Mouse (Mus musculus): Measurements from ENCODE around the gene Hipk2.

Hipk2 gene

GRCm38 (mm10) chr6:38867291-38867690 is 8.7 kb downstream of the Hipk2 start:
- no peak for DNase-seq (ENCODE audit: extremely low read depth, low read depth, low spot score)

- DNase-seq (ENCODE audit: extremely low read depth, low read depth, low spot score), result no peak
Observed at GRCm38 (mm10) chr6:38866761-38867160, 9.2 kb downstream of the Hipk2 start.

GRCm38 (mm10) chr6:38866357-38866756 is 9.6 kb downstream of the Hipk2 start:
- no peak for DNase-seq (ENCODE audit: extremely low read depth, low read depth, low spot score)

DNA sequence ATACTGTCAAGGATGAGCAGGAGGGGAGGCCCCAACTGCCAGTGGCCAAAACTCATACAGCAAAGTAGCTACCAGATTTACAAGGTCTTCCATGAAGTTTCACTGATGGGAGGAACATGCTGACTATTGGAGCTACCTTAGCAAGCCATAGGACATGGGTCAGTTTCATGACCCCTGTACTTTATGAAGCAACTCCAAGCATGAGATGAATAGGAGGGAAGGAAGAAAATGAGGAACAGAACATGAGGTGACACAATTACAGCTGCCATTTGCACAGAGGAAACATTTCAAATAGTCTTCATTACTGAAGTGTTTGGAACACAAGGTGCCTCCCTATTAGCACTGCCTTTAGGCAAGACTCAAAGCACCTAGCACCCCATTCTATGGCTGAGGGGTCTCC is 10.2 kb downstream of the Hipk2 start:
- DNase-seq (ENCODE audit: extremely low read depth, low read depth, low spot score), result no peak

GRCm38 (mm10) chr6:38863595-38863994 is 12.4 kb downstream of the Hipk2 start:
- no peak for DNase-seq (ENCODE audit: extremely low read depth, low read depth, low spot score)

- DNase-seq (ENCODE audit: extremely low read depth, low read depth, low spot score), result no peak
Observed at GRCm38 (mm10) chr6:38860301-38860700, 15.7 kb downstream of the Hipk2 start.

DNA sequence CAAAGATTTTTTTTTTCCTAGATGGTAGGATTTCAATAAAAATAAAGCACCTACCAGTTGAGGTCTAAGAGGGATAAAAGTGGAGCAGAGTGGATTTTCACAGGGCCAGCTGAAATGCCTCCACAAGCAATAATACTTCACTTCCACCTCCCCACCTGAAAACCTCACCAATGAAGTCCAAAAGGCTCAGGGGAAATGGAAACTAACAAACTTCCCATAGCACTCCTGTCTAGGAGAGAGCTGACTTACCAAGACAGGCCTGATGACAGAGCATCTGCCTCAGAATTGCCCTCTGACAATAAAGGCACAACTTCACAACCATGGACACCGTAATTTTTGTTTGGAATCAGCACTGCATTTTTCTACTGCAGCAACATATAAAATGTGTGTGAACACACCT is 16.1 kb downstream of the Hipk2 start:
- DNase-seq (ENCODE audit: extremely low read depth, low read depth, low spot score), result no peak

- peak; percentile 89 for DNase-seq (ENCODE audit: extremely low read depth, low read depth, low spot score)
Observed at GRCm38 (mm10) chr6:38853561-38853992, 22.4 kb downstream of the Hipk2 start.

GRCm38 (mm10) chr6:38851740-38852139 is 24.2 kb downstream of the Hipk2 start:
- no peak for DNase-seq (ENCODE audit: extremely low read depth, low read depth, low spot score)

GRCm38 (mm10) chr6:38850715-38851259 is 25.2 kb downstream of the Hipk2 start:
- no peak for DNase-seq (ENCODE audit: extremely low read depth, low read depth, low spot score)

- no peak for DNase-seq (ENCODE audit: extremely low read depth, low read depth, low spot score)
Observed at GRCm38 (mm10) chr6:38847958-38848910, 27.7 kb downstream of the Hipk2 start.

DNA sequence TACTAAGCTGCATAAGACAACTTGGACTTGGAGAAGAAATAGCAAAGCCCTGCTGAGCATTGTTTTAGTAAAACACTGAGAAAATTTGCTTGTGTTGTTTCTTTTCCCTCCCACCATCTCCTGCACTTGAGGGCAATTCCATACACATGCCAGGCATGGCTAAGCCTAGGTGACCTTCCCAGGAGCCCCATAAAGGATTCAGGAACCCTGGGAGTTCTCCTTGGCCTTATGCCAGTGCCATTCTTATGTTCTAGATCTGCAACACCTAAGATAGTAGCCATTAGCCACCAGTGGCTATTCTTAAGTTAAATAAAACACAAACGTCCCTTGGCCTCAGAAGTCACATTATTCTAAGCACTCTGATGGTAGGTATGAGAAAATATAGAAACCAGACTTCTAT is 28.5 kb downstream of the Hipk2 start:
- no peak for DNase-seq (ENCODE audit: extremely low read depth, low read depth, low spot score)

- DNase-seq (ENCODE audit: extremely low read depth, low read depth, low spot score), result no peak
Observed at GRCm38 (mm10) chr6:38846330-38847195, 29.4 kb downstream of the Hipk2 start.

- DNase-seq (ENCODE audit: extremely low read depth, low read depth, low spot score), result no peak
Observed at GRCm38 (mm10) chr6:38845876-38846275, 30.1 kb downstream of the Hipk2 start.

DNA sequence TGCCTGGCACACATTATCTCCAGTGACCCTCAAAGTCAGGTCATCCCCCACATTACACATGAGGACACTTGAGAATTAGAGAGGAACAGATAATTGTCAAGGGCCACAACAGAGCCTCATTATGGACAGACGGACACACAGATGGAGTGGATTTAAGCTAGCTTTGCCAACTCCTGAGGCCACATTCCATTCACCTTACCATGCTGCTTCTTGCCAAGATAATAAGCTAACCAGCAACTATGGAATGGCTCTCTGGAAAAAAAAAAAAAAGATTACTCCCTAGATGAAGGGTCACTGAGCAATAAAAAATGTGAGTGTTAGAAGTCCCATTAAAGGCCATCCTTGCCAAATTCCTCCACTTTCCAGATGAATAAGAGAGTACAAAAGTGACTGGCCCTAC is 30.8 kb downstream of the Hipk2 start:
- no peak for DNase-seq (ENCODE audit: extremely low read depth, low read depth, low spot score)

GRCm38 (mm10) chr6:38841551-38841950 is 34.4 kb downstream of the Hipk2 start:
- no peak for DNase-seq (ENCODE audit: extremely low read depth, low read depth, low spot score)

DNA sequence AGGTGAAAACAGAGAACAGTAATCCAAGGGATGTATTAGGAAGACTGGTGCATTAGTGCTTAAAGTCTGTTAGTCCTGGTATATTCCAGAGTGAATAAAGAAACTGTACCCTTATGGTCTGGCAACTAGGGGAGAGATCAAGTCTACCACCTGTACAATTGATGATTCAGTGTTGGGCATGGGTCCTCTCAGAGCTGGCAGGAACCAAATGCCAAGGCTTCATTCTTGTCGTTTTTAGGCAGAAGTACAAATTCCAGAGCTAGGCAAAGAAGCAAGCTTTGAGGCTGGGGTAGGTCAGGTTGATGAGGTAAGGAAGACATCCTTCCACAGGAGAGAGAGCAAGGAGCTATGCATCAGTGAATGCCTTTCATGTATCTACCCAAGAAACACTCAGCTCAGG is 35.2 kb downstream of the Hipk2 start:
- no peak for DNase-seq (ENCODE audit: extremely low read depth, low read depth, low spot score)

GRCm38 (mm10) chr6:38840380-38840779 is 35.6 kb downstream of the Hipk2 start:
- DNase-seq (ENCODE audit: extremely low read depth, low read depth, low spot score), result no peak

- DNase-seq (ENCODE audit: extremely low read depth, low read depth, low spot score), result no peak
Observed at GRCm38 (mm10) chr6:38839891-38840290, 36.1 kb downstream of the Hipk2 start.

- DNase-seq (ENCODE audit: extremely low read depth, low read depth, low spot score), result no peak
Observed at GRCm38 (mm10) chr6:38838061-38838460, 37.9 kb downstream of the Hipk2 start.

DNA sequence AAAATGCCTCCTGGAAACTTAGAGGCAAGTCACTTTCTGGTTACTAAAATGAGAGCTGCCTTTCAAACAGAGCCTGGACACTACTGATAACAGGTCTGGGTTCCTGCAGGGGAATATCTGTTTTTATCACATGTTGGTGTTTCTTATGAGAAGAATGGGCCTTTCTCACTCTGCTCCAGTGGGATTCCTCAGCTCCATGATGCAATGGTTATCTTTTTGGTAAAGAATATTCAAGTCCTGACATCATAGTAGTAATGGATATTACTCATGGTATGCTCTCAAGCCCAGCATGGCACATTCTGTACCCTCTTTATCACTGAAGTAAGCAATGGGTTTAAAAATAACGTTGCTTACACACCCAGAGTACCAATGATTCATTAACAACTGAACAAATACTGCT is 40.7 kb downstream of the Hipk2 start:
- no peak for DNase-seq (ENCODE audit: extremely low read depth, low read depth, low spot score)
